Mouse (Mus musculus) myocyte (in vitro differentiated cells): ENCODE data around the gene Dhrs2. TPM values are rescaled to one million over a fixed set of nuclear protein-coding genes. Genes with fewer than 3 reads are reported as not detected.

Experiments
- H3K27me3 ChIP-seq: one replicate; pipeline ENCODE4 v1.6.1; 2011; ENCODE audit not compliant: control insufficient read depth, insufficient read depth, insufficient read length
- H3K36me3 ChIP-seq: one replicate; pipeline ENCODE4 v1.6.1; 2011; ENCODE audit not compliant: control insufficient read depth, insufficient read depth
- H3K4me2 ChIP-seq: one replicate; pipeline ENCODE4 v1.6.1; 2011; ENCODE audit warnings: low read depth, control low read depth
- H3K4me3 ChIP-seq: one replicate; pipeline ENCODE4 v1.5.1; 2011; ENCODE audit warnings: mild to moderate bottlenecking, control low read depth, moderate library complexity
- H3K79me2 ChIP-seq: one replicate; pipeline ENCODE4 v1.6.1; 2011; ENCODE audit not compliant: control insufficient read depth, insufficient read depth
- H3ac ChIP-seq: one replicate; pipeline ENCODE4 v1.6.1; 2011; ENCODE audit not compliant: control insufficient read depth, insufficient read length
- CEBPB ChIP-seq: IDR thresholded peaks from 2 replicates; pipeline ENCODE4 v1.6.1; 2011; ENCODE audit warnings: mild to moderate bottlenecking, moderate library complexity; ENCODE audit not compliant: poor library complexity, insufficient read depth, severe bottlenecking
- E2F4 ChIP-seq: IDR thresholded peaks from one replicate; pipeline ENCODE4 v1.6.1; 2011; ENCODE audit warnings: mild to moderate bottlenecking, control low read depth, moderate library complexity; ENCODE audit not compliant: insufficient read depth
- MAX ChIP-seq: IDR thresholded peaks from one replicate; pipeline ENCODE4 v1.6.1; 2011; ENCODE audit warnings: low read depth, mild to moderate bottlenecking, control low read depth
- MYOD1 ChIP-seq, 3 experiments: IDR thresholded peaks; one replicate each; pipeline ENCODE4 v1.6.1; 2011; ENCODE audit warnings: control low read depth in 2 of 3, low read depth in 2 of 3, mild to moderate bottlenecking in 2 of 3, moderate library complexity in 1 of 3; ENCODE audit not compliant: insufficient read length in 2 of 3, control insufficient read depth in 1 of 3
- MYOG ChIP-seq, 3 experiments: IDR thresholded peaks; one replicate each; pipeline ENCODE4 v1.6.1; 2011; ENCODE audit warnings: control low read depth in 2 of 3, low read depth in 2 of 3, mild to moderate bottlenecking in 2 of 3; ENCODE audit not compliant: insufficient read length in 2 of 3, control insufficient read depth in 1 of 3, insufficient read depth in 1 of 3
- POLR2A ChIP-seq: IDR thresholded peaks from one replicate; pipeline ENCODE4 v1.6.1; 2011; ENCODE audit warnings: low read depth, mild to moderate bottlenecking, control low read depth, moderate library complexity; ENCODE audit not compliant: insufficient read length
- POLR2AphosphoS2 ChIP-seq: IDR thresholded peaks from one replicate; pipeline ENCODE4 v1.6.1; 2011; ENCODE audit warnings: low read depth, control low read depth; ENCODE audit not compliant: insufficient read length
- REST ChIP-seq: IDR thresholded peaks from one replicate; pipeline ENCODE4 v1.6.1; 2011; ENCODE audit warnings: mild to moderate bottlenecking, control low read depth, moderate library complexity; ENCODE audit not compliant: insufficient read depth, insufficient read length
- SRF ChIP-seq: IDR thresholded peaks from one replicate; pipeline ENCODE4 v1.6.1; 2011; ENCODE audit warnings: low read depth; ENCODE audit not compliant: control insufficient read depth, insufficient read length
- TCF12 ChIP-seq: IDR thresholded peaks from one replicate; pipeline ENCODE4 v1.6.1; 2011; ENCODE audit warnings: mild to moderate bottlenecking, control low read depth; ENCODE audit not compliant: poor library complexity, insufficient read depth, severe bottlenecking
- TCF3 ChIP-seq: IDR thresholded peaks from one replicate; pipeline ENCODE4 v1.6.1; 2011; ENCODE audit warnings: low read depth, control low read depth; ENCODE audit not compliant: insufficient read length
- USF1 ChIP-seq: IDR thresholded peaks from one replicate; pipeline ENCODE4 v1.6.1; 2011; ENCODE audit warnings: low read depth, mild to moderate bottlenecking, control low read depth, moderate library complexity
- polyA plus RNA-seq: library from polyadenylated mRNA; unstranded; fragments of >200 nt; fragmentation: generic; extraction: Trizol; gene quantifications from one replicate; pipeline ENCODE4 v1.2.1, GENCODE M21; 2012; ENCODE audit warnings: missing spikeins

Dhrs2 gene
- polyA plus RNA-seq, 1 experiment, result not detected

- Histone ChIP-seq H3ac (no peak overlapping the region), H3K27me3 (peaks cover 32% of the 10 kb centered on the region), H3K79me2 (no peaks in the 10 kb centered on the region), H3K4me2 (no peak overlapping the region), H3K4me3 (no peak overlapping the region), H3K36me3 (no peaks in the 10 kb centered on the region)
- TF ChIP-seq POLR2A, result no peak
- TF ChIP-seq MYOD1 (IDR thresholded peaks at IDR 0.05; ENCODE audit: control insufficient read depth in 1 of 3, insufficient read length in 2 of 3, low read depth in 2 of 3), result no peak
- no peak for TF ChIP-seq TCF3
- TF ChIP-seq REST, result no peak
- no peak for TF ChIP-seq MAX
- TF ChIP-seq SRF, result no peak
- TF ChIP-seq MYOG (IDR thresholded peaks at IDR 0.05; ENCODE audit: control insufficient read depth in 1 of 3, insufficient read depth in 1 of 3, insufficient read length in 2 of 3, low read depth in 2 of 3), result no peak
- TF ChIP-seq POLR2AphosphoS2, result no peak
- no peak for TF ChIP-seq USF1
- no peak for TF ChIP-seq E2F4
- TF ChIP-seq CEBPB, result no peak
Observed at GRCm38 (mm10) chr14:55223172-55223571, 1.4 kb downstream of the Dhrs2 start.

GRCm38 (mm10) chr14:55234639-55235038, 12.8 kb downstream of the Dhrs2 start:
- no peak overlapping the region for H3K4me2 ChIP-seq
- H3ac ChIP-seq, result no peak overlapping the region
- no peaks in the 10 kb centered on the region for H3K79me2 ChIP-seq
- no peak overlapping the region for H3K4me3 ChIP-seq
- H3K27me3 ChIP-seq, result peaks cover 10% of the 10 kb centered on the region
- TF ChIP-seq USF1, result no peak
- no peak for TF ChIP-seq E2F4
- TF ChIP-seq REST, result no peak
- no peak for TF ChIP-seq MYOD1 (IDR thresholded peaks at IDR 0.05; ENCODE audit: control insufficient read depth in 1 of 3, insufficient read length in 2 of 3, low read depth in 2 of 3)
- no peak for TF ChIP-seq TCF3
- no peak for TF ChIP-seq TCF12
- TF ChIP-seq SRF, result no peak
- no peak for TF ChIP-seq POLR2A
- TF ChIP-seq MYOG (IDR thresholded peaks at IDR 0.05; ENCODE audit: control insufficient read depth in 1 of 3, insufficient read depth in 1 of 3, insufficient read length in 2 of 3, low read depth in 2 of 3), result no peak
- no peak for TF ChIP-seq CEBPB
- TF ChIP-seq MAX, result no peak
- no peak for TF ChIP-seq POLR2AphosphoS2
- no peaks in the 10 kb centered on the region for H3K36me3 ChIP-seq

DNA sequence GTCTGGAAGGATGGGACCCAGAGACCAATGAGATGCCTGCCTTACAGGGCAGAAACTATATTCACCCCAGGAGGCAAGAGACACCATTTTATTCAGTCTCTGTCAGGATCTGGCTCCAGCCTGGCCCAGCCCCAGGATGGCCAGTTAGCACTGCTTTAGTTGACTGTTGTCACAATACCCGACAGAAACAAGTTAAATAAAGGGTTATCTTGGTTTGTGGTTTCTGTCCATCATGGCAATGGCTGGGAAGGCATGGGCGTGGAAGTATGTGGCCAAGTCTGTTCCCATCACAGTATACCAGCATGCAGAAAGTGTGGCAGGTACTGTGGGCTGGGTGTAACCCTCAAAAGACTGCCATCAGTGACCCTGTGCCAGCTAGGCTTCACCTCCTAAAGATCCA, 14.9 kb downstream of the Dhrs2 start:
- Histone ChIP-seq H3K27me3 (peaks cover 10% of the 10 kb centered on the region), H3K4me2 (no peak overlapping the region), H3K36me3 (no peaks in the 10 kb centered on the region), H3ac (no peak overlapping the region), H3K79me2 (no peaks in the 10 kb centered on the region), H3K4me3 (no peak overlapping the region)
- TF ChIP-seq MYOD1 (IDR thresholded peaks at IDR 0.05; ENCODE audit: control insufficient read depth in 1 of 3, insufficient read length in 2 of 3, low read depth in 2 of 3), result no peak
- no peak for TF ChIP-seq E2F4
- no peak for TF ChIP-seq CEBPB
- TF ChIP-seq USF1, result no peak

DNA sequence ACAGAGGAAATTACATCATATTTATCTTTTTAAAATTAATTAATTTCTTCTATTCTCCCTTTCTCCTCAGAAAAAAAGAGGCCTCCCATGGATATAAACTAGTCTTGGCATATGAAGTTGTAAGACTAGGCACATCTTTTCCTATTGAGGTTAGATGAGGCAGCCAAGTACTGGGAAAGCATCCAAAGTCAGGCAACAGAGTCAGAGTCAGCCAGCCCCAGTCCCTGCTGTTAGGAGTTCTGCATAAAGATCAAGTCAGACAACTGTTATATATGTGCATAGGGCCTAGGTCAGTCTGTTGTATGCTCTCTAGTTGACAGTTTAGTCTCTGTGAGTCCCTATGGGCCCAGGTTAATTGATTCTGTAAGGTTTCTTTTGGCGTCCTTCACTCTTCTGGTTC, 20.9 kb downstream of the Dhrs2 start:
- Histone ChIP-seq H3K27me3 (no peaks in the 10 kb centered on the region), H3ac (no peak overlapping the region), H3K4me2 (no peak overlapping the region), H3K4me3 (no peak overlapping the region), H3K79me2 (no peaks in the 10 kb centered on the region), H3K36me3 (no peaks in the 10 kb centered on the region)
- TF ChIP-seq MAX, result no peak
- no peak for TF ChIP-seq SRF
- TF ChIP-seq POLR2AphosphoS2, result no peak
- TF ChIP-seq POLR2A, result no peak
- no peak for TF ChIP-seq E2F4
- no peak for TF ChIP-seq USF1
- TF ChIP-seq TCF12, result no peak
- TF ChIP-seq CEBPB, result no peak
- no peak for TF ChIP-seq TCF3
- no peak for TF ChIP-seq MYOG (IDR thresholded peaks at IDR 0.05; ENCODE audit: control insufficient read depth in 1 of 3, insufficient read depth in 1 of 3, insufficient read length in 2 of 3, low read depth in 2 of 3)
- TF ChIP-seq REST, result no peak
- no peak for TF ChIP-seq MYOD1 (IDR thresholded peaks at IDR 0.05; ENCODE audit: control insufficient read depth in 1 of 3, insufficient read length in 2 of 3, low read depth in 2 of 3)

- no peak overlapping the region for H3ac ChIP-seq
- no peak overlapping the region for H3K4me3 ChIP-seq
- no peak overlapping the region for H3K4me2 ChIP-seq
- H3K36me3 ChIP-seq, result no peaks in the 10 kb centered on the region
- no peak for TF ChIP-seq REST
- TF ChIP-seq POLR2A, result no peak
- no peak for TF ChIP-seq USF1
- no peak for TF ChIP-seq TCF3
- no peak for TF ChIP-seq TCF12
- no peak for TF ChIP-seq E2F4
- TF ChIP-seq MYOG (IDR thresholded peaks at IDR 0.05; ENCODE audit: control insufficient read depth in 1 of 3, insufficient read depth in 1 of 3, insufficient read length in 2 of 3, low read depth in 2 of 3), result no peak
- H3K27me3 ChIP-seq, result no peaks in the 10 kb centered on the region
- H3K79me2 ChIP-seq, result no peaks in the 10 kb centered on the region
Observed at GRCm38 (mm10) chr14:55247181-55247580, 25.4 kb downstream of the Dhrs2 start.
